Mouse (Mus musculus): ENCODE results near the gene Ksr2. TPM values are rescaled to one million over a fixed set of nuclear protein-coding genes. Genes with fewer than 3 reads are reported as not detected.
A peak's percentile ranks its signal among the peaks of the same experiment; 100 is the strongest.
"Not testable (repeated sequence)": the region's sequence is repeated elsewhere in the genome, so short reads cannot be mapped to it uniquely, and the experiment has no call there.

The Ksr2 gene
- polyA plus RNA-seq, 1 experiment from 2014 or later: 0.16 TPM

GRCm38 (mm10) chr5:117614331-117615024 lies 200.7 kb downstream of the Ksr2 start:
- no peaks in the 10 kb centered on the region for H3K9me3 ChIP-seq (ENCODE audit: control insufficient read depth, low read length)
- H3K4me3 ChIP-seq (ENCODE audit: low read depth, low read length): no peak overlapping the region
- TF ChIP-seq EP300 (optimal IDR thresholded peaks at IDR 0.05): no peak
- TF ChIP-seq CTCF (IDR thresholded peaks at IDR 0.05; ENCODE audit: low read depth): peak; percentile 79
- 29% methylated on average over 5 of the region's 5 CpGs for WGBS
- H3K27ac ChIP-seq (replicated peaks): no peak overlapping the region
- no peak overlapping the region for H3K9ac ChIP-seq (ENCODE audit: low read length)
- no peak overlapping the region for H3K4me2 ChIP-seq (replicated peaks; ENCODE audit: low read depth)
- DNase-seq (ENCODE audit: low spot score) (peak; percentile 84), ATAC-seq (ENCODE audit: low FRiP score, low TSS enrichment) (0 out of 2 replicates have a peak, but pooled peaks have one; percentile 29)
- no peaks in the 10 kb centered on the region for H3K36me3 ChIP-seq (ENCODE audit: control insufficient read depth, insufficient read depth, low read length)
- H3K4me1 ChIP-seq (replicated peaks; ENCODE audit: control insufficient read depth, insufficient read depth): no peaks in the 10 kb centered on the region
- no peaks in the 10 kb centered on the region for H3K27me3 ChIP-seq (ENCODE audit: control insufficient read depth, insufficient read depth, low read length)

GRCm38 (mm10) chr5:117620292-117620691 lies 206.5 kb downstream of the Ksr2 start:
- H3K4me2 ChIP-seq (replicated peaks; ENCODE audit: low read depth): no peak overlapping the region
- H3K9ac ChIP-seq (ENCODE audit: low read length): no peak overlapping the region
- H3K4me1 ChIP-seq (replicated peaks; ENCODE audit: control insufficient read depth, insufficient read depth): no peaks in the 10 kb centered on the region
- H3K27me3 ChIP-seq (ENCODE audit: control insufficient read depth, insufficient read depth, low read length): no peaks in the 10 kb centered on the region
- no peak for TF ChIP-seq CTCF (IDR thresholded peaks at IDR 0.05; ENCODE audit: low read depth)
- DNase-seq (ENCODE audit: low spot score) (no peak), ATAC-seq (ENCODE audit: low FRiP score, low TSS enrichment) (no peak)
- H3K4me3 ChIP-seq (ENCODE audit: low read depth, low read length): no peak overlapping the region
- H3K27ac ChIP-seq (replicated peaks): no peak overlapping the region
- no peaks in the 10 kb centered on the region for H3K36me3 ChIP-seq (ENCODE audit: control insufficient read depth, insufficient read depth, low read length)
- no peaks in the 10 kb centered on the region for H3K9me3 ChIP-seq (ENCODE audit: control insufficient read depth, low read length)
- 70% methylated on average over 4 of the region's 4 CpGs for whole genome bisulfite sequencing

- Histone ChIP-seq H3K4me2 (replicated peaks; ENCODE audit: low read depth) (no peak overlapping the region), H3K9ac (ENCODE audit: low read length) (no peak overlapping the region), H3K4me3 (ENCODE audit: low read depth, low read length) (no peak overlapping the region), H3K4me1 (replicated peaks; ENCODE audit: control insufficient read depth, insufficient read depth) (no peaks in the 10 kb centered on the region), H3K9me3 (ENCODE audit: control insufficient read depth, low read length) (no peaks in the 10 kb centered on the region), H3K27me3 (ENCODE audit: control insufficient read depth, insufficient read depth, low read length) (no peaks in the 10 kb centered on the region), H3K27ac (replicated peaks) (no peak overlapping the region), H3K36me3 (ENCODE audit: control insufficient read depth, insufficient read depth, low read length) (no peaks in the 10 kb centered on the region)
- no peak for TF ChIP-seq CTCF (IDR thresholded peaks at IDR 0.05; ENCODE audit: low read depth)
- TF ChIP-seq EP300 (optimal IDR thresholded peaks at IDR 0.05): no peak
- WGBS: 72% methylated on average over 12 of the region's 12 CpGs
- ATAC-seq (ENCODE audit: low FRiP score, low TSS enrichment): no peak
- no peak for DNase-seq (ENCODE audit: low spot score)
Observed at GRCm38 (mm10) chr5:117622221-117622620, 208.4 kb downstream of the Ksr2 start.

GRCm38 (mm10) chr5:117623206-117623605 lies 209.4 kb downstream of the Ksr2 start:
- not testable (repeated sequence) for ATAC-seq (ENCODE audit: low FRiP score, low TSS enrichment); H3K9ac ChIP-seq (ENCODE audit: low read length)
- WGBS: 78% methylated on average over 4 of the region's 4 CpGs

GRCm38 (mm10) chr5:117626907-117627306 lies 213.1 kb downstream of the Ksr2 start:
- DNase-seq (ENCODE audit: low spot score) (no peak), ATAC-seq (ENCODE audit: low FRiP score, low TSS enrichment) (no peak)
- Histone ChIP-seq H3K9ac (ENCODE audit: low read length) (no peak overlapping the region), H3K9me3 (ENCODE audit: control insufficient read depth, low read length) (no peaks in the 10 kb centered on the region), H3K4me3 (ENCODE audit: low read depth, low read length) (no peak overlapping the region), H3K27me3 (ENCODE audit: control insufficient read depth, insufficient read depth, low read length) (no peaks in the 10 kb centered on the region), H3K4me2 (replicated peaks; ENCODE audit: low read depth) (no peak overlapping the region), H3K36me3 (ENCODE audit: control insufficient read depth, insufficient read depth, low read length) (no peaks in the 10 kb centered on the region), H3K27ac (replicated peaks) (no peak overlapping the region), H3K4me1 (replicated peaks; ENCODE audit: control insufficient read depth, insufficient read depth) (no peaks in the 10 kb centered on the region)
- no peak for TF ChIP-seq EP300 (optimal IDR thresholded peaks at IDR 0.05)
- no peak for TF ChIP-seq CTCF (IDR thresholded peaks at IDR 0.05; ENCODE audit: low read depth)
- WGBS: 9% methylated on average over 4 of the region's 4 CpGs

More at GRCm38 (mm10) chr5:117623206-117623605, 209.4 kb downstream of the Ksr2 start:
- not testable (repeated sequence) for H3K27ac ChIP-seq (replicated peaks); H3K4me2 ChIP-seq (replicated peaks; ENCODE audit: low read depth); DNase-seq (ENCODE audit: low spot score); H3K27me3 ChIP-seq (ENCODE audit: control insufficient read depth, insufficient read depth, low read length); H3K4me1 ChIP-seq (replicated peaks; ENCODE audit: control insufficient read depth, insufficient read depth); H3K36me3 ChIP-seq (ENCODE audit: control insufficient read depth, insufficient read depth, low read length); H3K9me3 ChIP-seq (ENCODE audit: control insufficient read depth, low read length); H3K4me3 ChIP-seq (ENCODE audit: low read depth, low read length)

GRCm38 (mm10) chr5:117628351-117628750 lies 214.6 kb downstream of the Ksr2 start:
- H3K36me3 ChIP-seq (ENCODE audit: control insufficient read depth, insufficient read depth, low read length): no peaks in the 10 kb centered on the region
- H3K27me3 ChIP-seq (ENCODE audit: control insufficient read depth, insufficient read depth, low read length): no peaks in the 10 kb centered on the region
- no peak overlapping the region for H3K9ac ChIP-seq (ENCODE audit: low read length)
- no peaks in the 10 kb centered on the region for H3K4me1 ChIP-seq (replicated peaks; ENCODE audit: control insufficient read depth, insufficient read depth)
- no peak overlapping the region for H3K4me3 ChIP-seq (ENCODE audit: low read depth, low read length)
- TF ChIP-seq CTCF (IDR thresholded peaks at IDR 0.05; ENCODE audit: low read depth): peak; percentile 60
- TF ChIP-seq EP300 (optimal IDR thresholded peaks at IDR 0.05): no peak
- WGBS: 50% methylated on average over 7 of the region's 7 CpGs
- H3K4me2 ChIP-seq (replicated peaks; ENCODE audit: low read depth): no peak overlapping the region
- H3K9me3 ChIP-seq (ENCODE audit: control insufficient read depth, low read length): no peaks in the 10 kb centered on the region
- no peak overlapping the region for H3K27ac ChIP-seq (replicated peaks)
- ATAC-seq (ENCODE audit: low FRiP score, low TSS enrichment) (no peak), DNase-seq (ENCODE audit: low spot score) (peak; percentile 47)
